Mouse (Mus musculus) forebrain, embryonic 15.5 days (tissue): Measurements from ENCODE around the gene Ccn6. TPM values are rescaled to one million over a fixed set of nuclear protein-coding genes. Genes with fewer than 3 reads are reported as not detected.

Source experiments
- ATAC-seq: fragments of 200-750 bp; cut with Nextera tagmentation; replicated peaks from 2 replicates; pipeline ENCODE4 v1.8.0; 2017; ENCODE audit warnings: mild to moderate bottlenecking, moderate TSS enrichment, moderate library complexity
- H3K27ac ChIP-seq: fragments of 300-500 bp; sonication (generic); replicated peaks from 2 replicates; pipeline ENCODE4 v1.5.1; 2015; ENCODE audit warnings: mild to moderate bottlenecking, inconsistent platforms
- H3K27me3 ChIP-seq: fragments of 300-500 bp; sonication (generic); 2 replicates; pipeline ENCODE4 v1.6.1; 2015; ENCODE audit warnings: inconsistent platforms
- H3K36me3 ChIP-seq: fragments of 300-500 bp; sonication (generic); 2 replicates; pipeline ENCODE4 v1.6.1; 2015; ENCODE audit warnings: mild to moderate bottlenecking, inconsistent platforms
- H3K4me1 ChIP-seq: fragments of 300-500 bp; sonication (generic); 2 replicates; pipeline ENCODE4 v1.6.1; 2015; ENCODE audit warnings: inconsistent platforms
- H3K4me2 ChIP-seq: fragments of 300-500 bp; sonication (generic); replicated peaks from 2 replicates; pipeline ENCODE4 v1.6.1; 2015; ENCODE audit warnings: mild to moderate bottlenecking, inconsistent platforms
- H3K4me3 ChIP-seq: fragments of 300-500 bp; sonication (generic); 2 replicates; pipeline ENCODE4 v1.5.1; 2015; ENCODE audit warnings: mild to moderate bottlenecking, inconsistent platforms
- H3K9ac ChIP-seq: fragments of 300-500 bp; sonication (generic); replicated peaks from 2 replicates; pipeline ENCODE4 v1.6.1; 2015; ENCODE audit warnings: mild to moderate bottlenecking, inconsistent platforms
- H3K9me3 ChIP-seq: fragments of 300-500 bp; sonication (generic); 2 replicates; pipeline ENCODE4 v1.6.1; 2016; ENCODE audit warnings: inconsistent platforms
- WGBS: fragments of 180-500 bp; shearing (Covaris S2); methylation state at CpG from one replicate; pipeline ENCODE4 v1.1.7; 2015; ENCODE audit warnings: mixed read lengths; 5-methylcytosine and 5-hydroxymethylcytosine counted together
- polyA plus RNA-seq: library from polyadenylated mRNA; unstranded; fragments of >200 nt; fragmentation: Nextera tagmentation; extraction: Ambion mirVana; gene quantifications from 2 replicates; pipeline ENCODE4 v1.2.1, GENCODE M21; 2015

Gene Ccn6
- polyA plus RNA-seq, 1 experiment from 2014 or later, result 0.13 TPM

DNA sequence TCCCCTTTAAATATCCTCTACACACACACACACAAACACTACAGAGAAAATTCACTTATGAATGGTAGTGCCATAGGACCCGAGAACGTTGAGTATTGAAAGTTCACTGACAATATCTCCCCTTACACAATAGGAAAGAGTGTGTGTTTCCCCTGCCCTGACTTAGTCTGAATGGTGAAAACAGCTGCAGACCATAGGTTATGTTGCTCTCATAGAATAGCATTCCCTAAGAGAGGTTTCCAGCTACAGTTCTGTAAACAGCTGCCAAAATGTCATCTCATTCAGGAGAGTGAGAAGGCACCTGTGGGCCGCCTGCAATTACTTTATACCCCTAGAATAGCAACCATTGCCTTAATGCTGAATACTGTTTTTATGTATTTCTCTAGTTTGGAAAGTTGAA is 57.2 kb downstream of the Ccn6 start:
- Histone ChIP-seq H3K27ac (no peak overlapping the region), H3K4me2 (no peak overlapping the region), H3K36me3 (no peaks in the 10 kb centered on the region), H3K27me3 (no peaks in the 10 kb centered on the region), H3K9me3 (no peaks in the 10 kb centered on the region), H3K4me1 (no peaks in the 10 kb centered on the region), H3K9ac (no peak overlapping the region), H3K4me3 (no peak overlapping the region)
- 41% methylated on average over 3 of the region's 3 CpGs for WGBS
- no peak for ATAC-seq

- Histone ChIP-seq H3K4me3 (no peak overlapping the region), H3K9me3 (no peaks in the 10 kb centered on the region), H3K9ac (no peak overlapping the region), H3K27ac (no peak overlapping the region), H3K27me3 (no peaks in the 10 kb centered on the region), H3K36me3 (no peaks in the 10 kb centered on the region), H3K4me1 (no peaks in the 10 kb centered on the region), H3K4me2 (no peak overlapping the region)
- no peak for ATAC-seq
- WGBS, result 93% methylated on average over 8 of the region's 8 CpGs
These were observed 58.7 kb downstream of the Ccn6 start for GRCm38 (mm10) chr10:39104803-39105449.

Other genes starting within 250 kb of the Ccn6 start
- 13.2 and 14.2 TPM in 2 replicates for gene Lama4, start 198.3 kb downstream of the Ccn6 start, polyA plus RNA-seq
- gene Fam229b, start 29.9 kb downstream of the Ccn6 start, polyA plus RNA-seq, result 26.0 and 29.4 TPM in 2 replicates
- 10.2 and 11.1 TPM in 2 replicates for gene Tube1, start 29.8 kb downstream of the Ccn6 start, polyA plus RNA-seq
- 75.6 and 79.3 TPM in 2 replicates for gene Fyn, start 205.1 kb upstream of the Ccn6 start, polyA plus RNA-seq